Mouse (Mus musculus) layer of hippocampus, adult 18-20 months (tissue): Measurements from ENCODE around the gene Pars2. TPM values are rescaled to one million over a fixed set of nuclear protein-coding genes. Genes with fewer than 3 reads are reported as not detected.

ENCODE experiments used
- DNase-seq, 2 experiments: peaks; one replicate each; pipeline ENCODE4 v3.0.0; 2022; ENCODE audit warnings: low spot score in 2 of 2
- long read RNA-seq: library from polyadenylated mRNA; stranded (forward); transcript quantifications from one replicate; pipeline ENCODE4 v2.0.0, GENCODE M21; 2021
- total RNA-seq, 2 experiments: library from RNA; stranded (reverse); gene quantifications; 2 replicates each; pipeline ENCODE4 v1.2.3; 2021

The Pars2 gene
- total RNA-seq = 1 to 10 TPM; 6.9 TPM
- long read RNA-seq, transcript Pars2-201 (2 exons, 2,191 nt) = major isoform, 7 of 13 reads
- long read RNA-seq, partial matches to known transcripts = 0 of 13 reads
- long read RNA-seq, other reads (novel, unspliced or antisense) = 2 of 13 reads

DNA sequence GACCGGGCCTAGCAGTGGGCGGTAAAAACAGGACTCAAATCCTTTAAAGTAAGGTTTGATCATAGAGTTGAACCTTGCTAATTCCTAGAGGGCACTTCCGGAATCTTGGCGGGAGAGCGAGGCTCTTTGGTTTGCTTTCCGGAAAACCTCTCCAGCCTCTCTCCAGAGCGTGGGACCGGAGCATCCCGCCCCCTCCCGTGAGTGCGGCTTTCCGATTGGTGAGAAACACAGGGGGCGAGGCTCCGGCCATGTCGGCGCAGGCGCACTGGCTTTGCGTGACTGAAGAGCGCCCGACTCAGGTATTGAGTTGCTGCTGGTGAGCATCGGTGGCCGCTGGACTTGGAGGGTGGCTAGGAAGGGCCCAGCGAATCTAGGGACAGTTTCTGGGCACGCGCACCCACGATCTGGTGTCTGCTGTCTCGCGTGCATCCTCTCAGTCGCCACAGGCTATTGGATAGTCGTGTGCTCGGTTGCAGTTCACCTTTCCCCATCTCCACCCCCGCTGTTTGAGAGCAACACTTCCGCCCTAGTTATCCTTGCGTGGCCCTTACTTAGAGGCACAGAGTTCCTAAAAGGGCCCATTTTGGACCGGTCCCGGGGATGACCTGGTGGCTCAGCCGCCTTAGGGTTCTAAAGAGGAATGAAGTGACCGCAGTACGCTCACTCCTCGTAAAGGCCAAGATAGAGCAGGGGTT, at the start of gene Pars2:
Gene Pars2 (plus strand): TSS at position 237 of the 695 bp plus-strand sequence.
- DNase-seq = peak; percentile 96 to 98

- DNase-seq = no peak
These were observed 44.0 kb upstream of the Pars2 start for GRCm38 (mm10) chr4:106606639-106607554.

DNA sequence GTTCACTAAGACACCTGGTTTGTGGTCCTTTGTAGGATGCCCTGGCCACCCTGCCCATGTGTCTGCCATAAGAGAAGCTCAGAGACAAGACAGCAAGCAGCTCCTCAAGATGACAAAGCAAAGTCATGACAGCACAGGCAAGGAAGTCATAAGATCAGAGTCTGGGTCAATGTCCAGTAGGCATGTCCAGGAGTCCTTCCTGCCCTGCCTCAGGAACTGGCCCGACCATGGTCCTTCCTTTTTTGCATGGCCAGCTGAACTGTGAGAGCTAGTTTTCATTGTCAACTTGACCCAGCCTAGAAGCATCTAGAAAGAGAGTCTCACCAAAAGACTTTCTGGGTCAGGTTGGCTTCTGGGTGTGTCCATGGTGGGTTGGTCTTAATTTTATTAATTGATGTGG, 43.0 kb upstream of the Pars2 start:
- no peak for DNase-seq

DNA sequence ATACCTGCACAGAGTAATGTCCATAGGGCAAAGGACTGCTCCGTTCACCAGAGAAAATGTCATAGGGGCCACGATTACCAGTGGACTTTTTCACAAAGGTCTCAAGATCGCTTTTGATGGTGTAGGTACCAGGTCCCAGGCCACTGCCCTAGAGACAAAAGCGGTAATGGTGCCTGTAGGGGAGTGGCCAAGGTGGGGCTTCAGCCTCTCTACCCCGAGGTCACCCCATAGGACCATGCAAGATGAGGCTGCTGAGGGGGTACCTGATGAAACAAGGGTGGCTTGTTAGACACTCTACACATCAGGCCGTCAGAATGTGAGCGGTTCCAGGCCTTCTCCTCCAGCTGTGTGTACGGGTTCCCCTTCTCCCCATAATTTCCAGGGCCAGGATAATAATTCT, 37.8 kb upstream of the Pars2 start:
- DNase-seq = no peak

DNA sequence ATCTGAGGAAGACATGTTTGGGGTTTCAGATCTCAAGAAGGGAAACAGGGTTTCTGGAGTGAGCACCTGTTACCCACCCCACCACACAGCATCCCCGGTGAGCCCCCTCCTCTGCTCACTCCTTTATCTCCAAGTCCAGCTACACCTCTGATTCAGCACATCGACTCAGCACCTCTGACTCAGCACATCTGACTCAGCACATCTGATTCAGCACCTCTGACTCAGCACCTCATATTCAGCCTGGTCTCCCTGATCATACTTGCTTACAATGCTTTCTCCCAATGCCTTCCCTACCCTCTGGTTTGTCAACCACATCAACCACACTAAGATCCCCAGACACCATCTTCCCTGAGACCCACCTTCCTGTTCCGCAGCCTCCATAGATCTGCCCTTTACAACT, 37.3 kb upstream of the Pars2 start:
- DNase-seq = no peak

DNA sequence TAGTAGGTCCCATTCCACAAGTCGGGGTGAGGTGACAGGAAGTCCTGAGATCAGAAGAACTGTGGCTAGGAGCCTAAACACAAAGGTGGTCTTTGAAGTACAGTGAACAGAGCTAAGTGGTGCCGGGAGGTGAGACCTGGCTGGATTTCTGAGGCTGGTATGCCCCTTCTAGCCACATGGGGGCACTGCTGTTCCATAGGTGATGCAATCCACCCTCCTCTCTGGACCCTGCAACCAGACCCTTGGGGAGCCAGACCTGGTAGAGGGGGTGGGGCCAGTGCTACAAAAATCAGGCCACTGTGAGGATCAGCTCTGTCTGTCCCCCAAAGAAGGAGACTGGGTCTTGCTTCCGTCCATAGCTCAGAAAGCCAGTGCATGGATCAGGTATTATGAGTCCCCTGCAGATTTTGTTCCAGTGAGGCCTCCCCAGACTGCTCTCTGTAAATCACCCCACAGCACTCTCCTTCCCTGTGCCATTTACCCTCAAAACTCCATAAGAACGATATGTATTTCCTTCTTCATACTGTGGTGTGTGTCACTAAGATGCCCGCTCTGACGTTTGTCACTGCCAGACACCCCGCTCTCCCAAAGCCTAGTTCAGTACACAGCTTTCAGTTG, 36.6 kb upstream of the Pars2 start:
- peak; percentile 62 to 83 for DNase-seq

- DNase-seq = no peak
These were observed 36.0 kb upstream of the Pars2 start for GRCm38 (mm10) chr4:106614881-106615280.

DNA sequence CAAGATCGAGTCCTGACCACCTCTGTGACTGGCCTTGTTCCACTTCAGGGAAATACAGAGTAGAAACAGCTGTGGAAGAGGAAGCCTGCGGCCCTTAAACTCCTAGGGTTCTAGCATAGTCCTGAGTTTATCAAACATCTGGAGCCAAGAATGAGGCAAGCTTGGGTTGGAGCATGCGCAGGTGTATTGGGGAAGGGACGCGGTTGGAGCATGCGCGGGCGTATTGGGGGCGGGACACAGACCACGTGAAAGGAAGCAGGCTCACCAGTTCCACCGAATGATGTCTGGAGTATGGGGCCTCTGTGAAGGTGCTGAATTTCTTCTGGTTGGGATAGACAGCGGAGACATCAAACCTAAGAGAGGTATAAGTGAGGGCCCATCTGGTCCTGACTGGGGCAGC, 35.2 kb upstream of the Pars2 start:
- no peak for DNase-seq

DNA sequence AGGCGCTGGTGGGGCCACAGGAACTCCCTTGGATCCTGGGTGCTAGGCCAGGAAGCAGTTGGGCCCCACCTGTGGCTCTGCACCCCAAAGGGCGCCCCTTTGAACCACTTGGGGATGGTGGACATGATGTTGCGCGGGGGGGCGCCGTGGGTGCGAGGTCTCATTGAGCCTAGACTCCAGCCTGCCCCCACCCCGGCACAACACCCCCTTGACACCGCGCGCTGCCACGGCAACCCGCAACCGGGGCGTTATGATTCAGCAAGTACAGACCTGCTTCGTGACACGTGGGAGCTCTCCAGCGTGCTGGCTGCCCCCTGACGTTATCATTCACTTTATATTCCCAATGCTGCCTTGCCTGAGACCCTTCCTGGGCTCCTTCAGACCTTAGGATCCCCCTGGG, 33.8 kb upstream of the Pars2 start, which contains the start of gene Lexm:
Gene Lexm (minus strand): TSS at position 186 of the 400 bp plus-strand sequence.
- peak in 1 of 2 experiments; percentile 54 for DNase-seq

- no peak for DNase-seq
These were observed 32.0 kb upstream of the Pars2 start for GRCm38 (mm10) chr4:106618898-106619297.

- DNase-seq = no peak
These were observed 29.4 kb upstream of the Pars2 start for GRCm38 (mm10) chr4:106621428-106621827.

- DNase-seq = no peak
These were observed 28.8 kb upstream of the Pars2 start, which contains the start of gene Ttc22 for GRCm38 (mm10) chr4:106622030-106622493. Gene Ttc22 (plus strand): TSS chr4:106622432.

DNA sequence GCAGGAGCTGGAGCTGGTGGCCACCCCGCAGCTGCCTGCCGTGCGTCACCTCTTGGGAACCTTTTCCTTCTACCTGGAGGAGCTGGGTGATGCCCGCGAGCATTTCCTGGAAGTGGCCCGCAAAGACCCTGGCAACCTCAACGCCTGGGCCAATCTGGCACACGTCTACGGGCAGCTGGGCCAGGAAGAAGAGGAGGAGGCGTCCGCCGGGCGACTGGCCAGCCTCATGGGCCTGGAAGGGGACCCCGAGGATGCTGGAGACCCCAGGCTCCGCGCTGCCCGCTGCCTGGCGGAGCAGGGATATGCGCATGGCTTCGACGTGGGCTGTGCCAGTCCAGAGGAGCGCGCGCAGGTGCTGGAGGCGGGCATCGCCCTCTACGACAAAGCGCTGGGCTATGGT, 28.2 kb upstream of the Pars2 start:
- no peak for DNase-seq

DNA sequence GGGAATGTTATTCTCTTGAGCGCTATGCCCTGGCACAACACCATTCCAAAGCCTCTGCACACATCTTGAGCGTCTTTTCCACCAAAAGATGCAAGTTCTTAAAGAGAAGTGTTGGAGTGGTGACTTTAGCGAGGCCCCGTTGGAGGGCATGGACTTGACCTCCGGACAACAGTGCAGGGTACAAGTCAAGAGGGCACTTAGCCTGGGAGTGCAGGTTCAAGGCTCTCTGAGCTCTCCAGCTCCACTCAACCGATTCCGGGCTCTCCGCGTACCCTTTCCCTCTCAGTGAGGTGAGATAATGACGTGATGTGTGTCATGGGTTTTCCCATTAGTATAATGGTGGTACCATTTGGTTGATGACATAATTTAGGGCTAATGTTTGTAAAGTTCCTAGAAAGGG, 26.6 kb upstream of the Pars2 start:
- no peak for DNase-seq

- DNase-seq = no peak
These were observed 23.1 kb upstream of the Pars2 start for GRCm38 (mm10) chr4:106627809-106628208.

- DNase-seq = no peak
These were observed 22.1 kb upstream of the Pars2 start for GRCm38 (mm10) chr4:106628650-106629360.

DNA sequence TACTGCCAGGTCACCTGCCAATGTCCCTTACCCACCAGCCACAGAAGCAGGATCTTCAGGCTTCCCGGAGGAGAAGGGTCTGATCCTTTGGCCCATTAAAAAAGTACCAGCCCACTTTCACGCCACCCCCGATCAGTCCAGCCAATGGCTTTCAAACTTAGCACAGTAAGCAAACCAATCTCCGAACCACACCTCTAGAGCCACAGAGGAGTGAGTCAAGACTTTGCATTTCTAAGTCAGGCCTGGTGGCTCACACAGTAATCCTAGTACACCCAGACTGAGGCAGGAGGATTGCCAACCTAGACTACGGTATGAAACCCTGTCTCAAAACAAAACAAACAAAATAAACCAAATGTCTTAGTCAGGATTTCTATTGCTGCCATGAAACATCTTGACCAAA, 21.5 kb upstream of the Pars2 start:
- no peak for DNase-seq

- peak; percentile 91 to 97 for DNase-seq
These were observed 20.3 kb upstream of the Pars2 start for GRCm38 (mm10) chr4:106630333-106631220.

DNA sequence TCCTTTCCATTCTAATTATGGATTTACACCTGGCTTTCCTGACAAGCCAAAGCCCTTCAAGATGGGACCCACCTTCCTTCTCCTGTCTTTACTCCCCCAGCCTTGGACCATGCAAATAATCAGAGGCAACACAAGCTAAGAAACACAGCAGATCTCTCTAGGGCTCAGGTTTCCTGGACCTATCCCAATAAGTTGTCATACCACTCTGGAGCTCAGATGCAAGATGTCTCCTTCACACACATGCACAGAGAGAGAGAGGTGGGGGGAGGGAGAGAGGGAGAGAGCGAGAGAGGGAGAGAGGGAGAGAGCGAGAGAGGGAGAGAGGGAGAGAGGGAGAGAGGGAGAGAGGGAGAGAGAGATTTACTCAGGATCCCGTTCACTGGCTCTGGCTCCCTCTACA, 18.6 kb upstream of the Pars2 start:
- DNase-seq = no peak
